Mouse (Mus musculus) c-Kit-negative CD71-positive TER-119-positive erythroid progenitor cells, embryonic 14.5 days (primary cell): ENCODE results near the gene Diablo.

Experiments
- DNase-seq: peaks from one replicate; pipeline ENCODE4 v3.0.0-alpha.2; 2013; ENCODE audit warnings: low read depth, low spot score

The Diablo gene

DNA sequence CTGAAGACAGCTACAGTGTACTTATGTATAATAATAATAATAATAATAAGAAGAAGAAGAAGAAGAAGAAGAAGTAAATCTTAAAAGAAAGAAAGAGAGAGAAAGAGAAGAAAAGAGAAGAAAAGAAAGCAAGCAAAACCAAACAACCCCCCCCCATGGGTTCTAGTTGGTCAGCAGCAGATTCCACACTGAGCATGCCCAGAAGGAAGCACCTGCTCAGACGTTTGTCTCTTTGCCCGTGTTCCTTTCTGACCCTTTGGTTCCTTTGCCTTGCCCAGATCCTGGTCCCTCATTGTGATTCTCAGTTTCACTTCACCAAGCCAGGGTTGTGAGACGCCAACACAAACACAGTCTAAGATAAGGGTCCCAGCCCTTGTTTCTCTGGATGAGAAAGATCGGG is 22.0 kb downstream of the Diablo start:
- DNase-seq = no peak

GRCm38 (mm10) chr5:123499717-123500116 is 24.3 kb downstream of the Diablo start:
- DNase-seq = no peak

DNA sequence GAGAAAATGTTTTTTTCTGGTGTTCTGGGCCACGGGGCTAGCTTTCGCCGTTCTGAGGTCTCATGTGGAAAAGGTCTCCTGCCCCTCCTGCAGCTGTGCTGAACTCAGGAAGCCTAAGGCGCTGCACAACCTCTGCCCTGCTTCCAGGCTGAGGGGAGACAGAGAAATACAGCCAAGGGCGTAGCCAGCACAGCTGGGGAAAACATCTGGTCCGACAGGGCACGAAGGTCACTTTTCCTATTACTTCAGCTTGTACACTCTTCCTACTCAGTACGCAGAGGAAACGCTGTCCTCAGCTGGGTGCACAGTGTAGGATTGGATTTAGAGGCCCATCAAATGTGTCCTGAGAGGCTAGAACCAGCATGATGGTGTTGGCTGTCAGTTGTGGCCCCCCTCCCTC is 34.0 kb downstream of the Diablo start:
- DNase-seq = no peak

- no peak for DNase-seq
Measured at GRCm38 (mm10) chr5:123489112-123489785, 34.7 kb downstream of the Diablo start, which contains the start of the genes Lrrc43 and Il31. Lrrc43 (plus strand) TSS chr5:123489305. Il31 (minus strand) TSS chr5:123489489.

GRCm38 (mm10) chr5:123487659-123488395 is 36.1 kb downstream of the Diablo start:
- DNase-seq = no peak

- DNase-seq = no peak
Measured at GRCm38 (mm10) chr5:123473817-123474216, 50.2 kb downstream of the Diablo start.

DNA sequence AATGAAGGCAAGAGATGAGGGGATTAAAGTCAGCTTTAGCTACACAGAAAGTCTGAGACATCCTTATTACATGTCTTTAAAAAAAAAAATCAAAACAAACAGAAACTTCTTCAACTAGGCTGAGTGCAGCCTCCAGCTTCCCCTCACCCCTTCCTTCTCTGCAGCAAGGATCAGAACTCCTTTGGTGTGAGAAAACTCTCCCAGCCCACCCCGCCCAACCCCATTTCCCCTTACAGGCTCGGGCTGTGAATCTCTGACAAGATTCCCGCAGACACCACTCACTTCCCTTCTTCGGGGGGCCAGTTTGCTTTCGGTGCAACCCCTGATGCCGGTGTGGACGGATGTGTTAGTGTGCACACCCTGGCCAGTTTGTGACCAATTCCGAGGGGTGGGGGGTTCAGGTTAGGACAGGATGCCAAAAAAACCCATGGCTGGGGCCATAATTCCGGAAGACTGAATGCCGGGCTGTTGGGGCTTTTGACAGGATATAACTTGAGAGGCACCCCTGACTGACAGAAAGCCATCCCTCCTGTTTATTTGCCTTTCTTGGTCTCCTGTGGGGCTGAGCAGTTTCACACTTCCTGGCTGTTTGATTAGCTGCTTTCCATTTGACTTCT is 53.1 kb downstream of the Diablo start:
- DNase-seq = no peak

- DNase-seq = no peak
Measured at GRCm38 (mm10) chr5:123464638-123465037, 59.3 kb downstream of the Diablo start.

GRCm38 (mm10) chr5:123461420-123461819 is 62.6 kb downstream of the Diablo start:
- no peak for DNase-seq
